Mouse (Mus musculus) midbrain, embryonic 14.5 days (tissue): ENCODE measurements around the gene Olfr1352. TPM values are rescaled to one million over a fixed set of nuclear protein-coding genes. Genes with fewer than 3 reads are reported as not detected.
"Not testable (repeated sequence)": the region's sequence is repeated elsewhere in the genome, so short reads cannot be mapped to it uniquely, and the experiment has no call there.

Experiments used
- ATAC-seq: fragments of 200-750 bp; cut with Nextera tagmentation; 2 replicates; pipeline ENCODE4 v1.8.0; 2017; ENCODE audit warnings: moderate number of reproducible peaks, moderate library complexity; ENCODE audit not compliant: low FRiP score, low TSS enrichment
- DNase-seq: peaks from one replicate; pipeline ENCODE4 v3.0.0-alpha.2; 2015
- H3K27ac ChIP-seq: fragments of 300-500 bp; sonication (generic); replicated peaks from 2 replicates; pipeline ENCODE4 v1.5.1; 2014; ENCODE audit warnings: mild to moderate bottlenecking, low read depth, low read length, moderate library complexity
- H3K27me3 ChIP-seq: fragments of 300-500 bp; sonication (generic); 2 replicates; pipeline ENCODE4 v1.6.1; 2014; ENCODE audit warnings: low read length, control low read depth, mixed read lengths; ENCODE audit not compliant: control insufficient read depth, insufficient read depth
- H3K36me3 ChIP-seq: fragments of 300-500 bp; sonication (generic); 2 replicates; pipeline ENCODE4 v1.6.1; 2014; ENCODE audit warnings: low read length, control low read depth; ENCODE audit not compliant: control insufficient read depth, insufficient read depth
- H3K4me1 ChIP-seq: fragments of 300-500 bp; sonication (generic); 2 replicates; pipeline ENCODE4 v1.6.1; 2014; ENCODE audit warnings: mild to moderate bottlenecking, antibody characterized with exemption, low read length, control low read depth; ENCODE audit not compliant: control insufficient read depth, insufficient read depth
- H3K4me2 ChIP-seq: fragments of 300-500 bp; sonication (generic); 2 replicates; pipeline ENCODE4 v1.6.1; 2014; ENCODE audit warnings: mild to moderate bottlenecking, low read length, moderate library complexity
- H3K4me3 ChIP-seq: fragments of 300-500 bp; sonication (generic); replicated peaks from 2 replicates; pipeline ENCODE4 v1.5.1; 2014; ENCODE audit warnings: low read depth, low read length
- H3K9ac ChIP-seq: fragments of 300-500 bp; sonication (generic); replicated peaks from 2 replicates; pipeline ENCODE4 v1.6.1; 2014; ENCODE audit warnings: mild to moderate bottlenecking, low read length, moderate library complexity
- H3K9me3 ChIP-seq: fragments of 300-500 bp; sonication (generic); 2 replicates; pipeline ENCODE4 v1.6.1; 2016; ENCODE audit warnings: low read length, control low read depth, mixed read lengths; ENCODE audit not compliant: control insufficient read depth
- WGBS: fragments of 180-500 bp; shearing (Covaris S2); extraction: QIAGEN DNeasy Blood & Tissue Kit; methylation state at CpG from one replicate; pipeline ENCODE4 v1.1.7; 2014; 5-methylcytosine and 5-hydroxymethylcytosine counted together
- polyA plus RNA-seq: library from polyadenylated mRNA; unstranded; fragments of >200 nt; fragmentation: Nextera tagmentation; extraction: Ambion mirVana; gene quantifications from 2 replicates; pipeline ENCODE4 v1.2.1, GENCODE M21; 2014

Olfr1352 gene
- polyA plus RNA-seq: not detected in 2 replicates

GRCm38 (mm10) chr10:78980750-78981149 lies at the start of gene Olfr1352:
Olfr1352 (plus strand) TSS chr10:78981050.
- no peak within 1 kb of the TSS for H3K4me2 ChIP-seq
- H3K4me1 ChIP-seq: no peaks in the 10 kb centered on the region
- no peak for ATAC-seq

GRCm38 (mm10) chr10:78950336-78950735 lies 30.5 kb upstream of the Olfr1352 start, which contains the start of gene Olfr8:
Olfr8 (plus strand) TSS chr10:78950636.
- WGBS: 87% methylated on average over 1 of the region's 1 CpGs
- ATAC-seq, H3K4me1 ChIP-seq, DNase-seq, H3K36me3 ChIP-seq, H3K27ac ChIP-seq, H3K9ac ChIP-seq, H3K4me2 ChIP-seq, H3K4me3 ChIP-seq, H3K9me3 ChIP-seq, H3K27me3 ChIP-seq: not testable (repeated sequence)

More at GRCm38 (mm10) chr10:78980750-78981149, at the start of gene Olfr1352:
- no peaks in the 10 kb centered on the region for H3K9me3 ChIP-seq
- no peaks in the 10 kb centered on the region for H3K36me3 ChIP-seq
- no peak within 1 kb of the TSS for H3K4me3 ChIP-seq
- H3K9ac ChIP-seq: no peak within 1 kb of the TSS
- H3K27ac ChIP-seq: no peak within 1 kb of the TSS
- no peaks in the 10 kb centered on the region for H3K27me3 ChIP-seq
- DNase-seq: no peak

GRCm38 (mm10) chr10:78963009-78963408 lies 17.8 kb upstream of the Olfr1352 start, which contains the start of gene Olfr1353:
Olfr1353 (plus strand) TSS chr10:78963309.
- not testable (repeated sequence) for H3K9me3 ChIP-seq, H3K9ac ChIP-seq, H3K4me3 ChIP-seq, H3K27ac ChIP-seq, H3K4me2 ChIP-seq, DNase-seq, ATAC-seq, H3K36me3 ChIP-seq, H3K27me3 ChIP-seq, H3K4me1 ChIP-seq

GRCm38 (mm10) chr10:79012172-79012571 lies 31.3 kb downstream of the Olfr1352 start, which contains the start of gene Olfr1351:
Olfr1351 (plus strand) TSS chr10:79012472.
- DNase-seq: no peak
- Histone ChIP-seq H3K4me1 (no peaks in the 10 kb centered on the region), H3K9ac (no peak within 1 kb of the TSS)

GRCm38 (mm10) chr10:79028441-79028840 lies 47.6 kb downstream of the Olfr1352 start, which contains the start of gene Olfr57:
Olfr57 (plus strand) TSS chr10:79028741.
- Histone ChIP-seq H3K27ac (no peak within 1 kb of the TSS), H3K27me3 (no peaks in the 10 kb centered on the region), H3K4me3 (no peak within 1 kb of the TSS), H3K9me3 (no peaks in the 10 kb centered on the region), H3K9ac (no peak within 1 kb of the TSS), H3K36me3 (no peaks in the 10 kb centered on the region), H3K4me2 (no peak within 1 kb of the TSS), H3K4me1 (no peaks in the 10 kb centered on the region)
- ATAC-seq (no peak), DNase-seq (no peak)

More at GRCm38 (mm10) chr10:79012172-79012571, 31.3 kb downstream of the Olfr1352 start, which contains the start of gene Olfr1351:
- WGBS: 79% methylated on average over 1 of the region's 1 CpGs
- Histone ChIP-seq H3K27me3 (no peaks in the 10 kb centered on the region), H3K27ac (no peak within 1 kb of the TSS), H3K36me3 (no peaks in the 10 kb centered on the region), H3K4me3 (no peak within 1 kb of the TSS), H3K4me2 (no peak within 1 kb of the TSS), H3K9me3 (no peaks in the 10 kb centered on the region)
- ATAC-seq: no peak

Other genes with a start within 250 kb of the Olfr1352 start
- 0.34 and 0.43 TPM in 2 replicates for gene Ccdc105, start 228.0 kb upstream of the Olfr1352 start, polyA plus RNA-seq
- gene Slc1a6, start 200.6 kb upstream of the Olfr1352 start, polyA plus RNA-seq: 6.6 and 10.3 TPM in 2 replicates
- gene Olfr1356, start 128.9 kb upstream of the Olfr1352 start, polyA plus RNA-seq: not detected in 2 replicates
- not detected in 2 replicates for gene Olfr1355, start 105.5 kb upstream of the Olfr1352 start, polyA plus RNA-seq
- not detected in 2 replicates for gene Olfr1354, start 67.9 kb upstream of the Olfr1352 start, polyA plus RNA-seq
- not detected in 2 replicates for gene Olfr8, start 30.4 kb upstream of the Olfr1352 start, polyA plus RNA-seq
- gene Olfr1353, start 17.7 kb upstream of the Olfr1352 start, polyA plus RNA-seq: not detected in 2 replicates
- gene Olfr1351, start 31.4 kb downstream of the Olfr1352 start, polyA plus RNA-seq: 0.08 TPM in 1 of 2 replicates, not detected in the other
- 0.27 and 0.59 TPM in 2 replicates for gene Olfr57, start 47.7 kb downstream of the Olfr1352 start, polyA plus RNA-seq
- gene 2610008E11Rik, start 116.5 kb downstream of the Olfr1352 start, polyA plus RNA-seq: 51.2 and 68.4 TPM in 2 replicates
- not detected in 2 replicates for gene Vmn2r80, start 167.7 kb downstream of the Olfr1352 start, polyA plus RNA-seq